In the genomic region with DNA sequence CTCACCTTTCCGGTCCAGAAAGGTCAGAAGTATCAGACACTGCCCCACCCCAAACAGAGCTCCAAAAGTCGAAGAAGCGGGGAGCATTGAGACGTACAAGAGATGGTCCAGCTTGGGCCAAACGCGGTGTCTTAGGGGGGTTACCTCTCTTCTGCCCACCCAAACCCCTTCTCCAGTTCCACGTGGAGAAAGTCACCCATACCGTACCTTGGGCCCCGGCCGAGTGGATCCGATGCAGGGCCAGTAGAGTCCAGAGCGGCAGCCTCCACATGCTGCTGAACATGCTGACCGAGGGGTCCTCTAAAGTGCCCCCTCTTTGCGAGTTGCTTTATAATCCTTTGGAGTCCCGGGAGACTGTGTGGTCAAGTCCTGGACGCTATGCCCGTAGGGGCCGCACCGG, we compare ENCODE assay signal across 9 mouse cellular contexts. TPM values are rescaled to one million over a fixed set of nuclear protein-coding genes. Genes with fewer than 3 reads are reported as not detected.
DNase-seq lines count a peak whose midpoint lies in the region; ATAC-seq lines count a peak whose summit lies in the region.
"Had no signal": no experiment of that assay in that cellular context is flagged by ENCODE, and none has a peak within 500 bp of the region (broad histone marks: within the 10 kb centered on the region; RNA-seq: fewer than 3 reads in every experiment).

No protein-coding gene starts in this region.

- H3K36me3 ChIP-seq in heart, embryonic 16.5 days (ENCODE audit: control insufficient read depth, insufficient read depth): no peaks in the 10 kb centered on the region
- no peaks in the 10 kb centered on the region for H3K36me3 ChIP-seq in embryonic facial prominence, embryonic 13.5 days
- no peaks in the 10 kb centered on the region for H3K36me3 ChIP-seq in hindbrain, embryonic 15.5 days
- H3K36me3 ChIP-seq in midbrain, embryonic 12.5 days: no peaks in the 10 kb centered on the region

- H3K4me1 ChIP-seq in heart, embryonic 16.5 days (ENCODE audit: control insufficient read depth, insufficient read depth, low read length): peaks cover 3% of the 10 kb centered on the region; the same call in 1 of the 2 replicates
- peaks cover 67% of the 10 kb centered on the region for H3K4me1 ChIP-seq in embryonic facial prominence, embryonic 13.5 days
- H3K4me1 ChIP-seq in hindbrain, embryonic 15.5 days (replicated peaks): peaks cover 75% of the 10 kb centered on the region
- H3K4me1 ChIP-seq in midbrain, embryonic 12.5 days: peaks cover 49% of the 10 kb centered on the region

- peak overlapping the region; percentile 77 for H3K4me2 ChIP-seq in heart, embryonic 16.5 days (ENCODE audit: low read depth, low read length)
- H3K4me2 ChIP-seq in embryonic facial prominence, embryonic 13.5 days: peak overlapping the region; percentile 97
- H3K4me2 ChIP-seq in hindbrain, embryonic 15.5 days: peak overlapping the region; percentile 97
- peak overlapping the region; percentile 98 for H3K4me2 ChIP-seq in midbrain, embryonic 12.5 days (replicated peaks)

- DNase-seq in heart, postnatal 4 days: no peak
- DNase-seq in left cerebral cortex, adult 11 months (ENCODE audit: low spot score): no peak
- DNase-seq in adrenal gland, postnatal 4 days (ENCODE audit: low spot score in 2 of 2): no peak
- no peak for DNase-seq in thymus, postnatal 14 days

- no peak for ATAC-seq in heart, embryonic 16.5 days (replicated peaks; ENCODE audit: extremely low read depth, insufficient read depth, low FRiP score)
- ATAC-seq in embryonic facial prominence, embryonic 13.5 days (ENCODE audit: insufficient number of reproducible peaks, insufficient read depth, low FRiP score, low TSS enrichment, low read depth): no peak
- ATAC-seq in hindbrain, embryonic 15.5 days (ENCODE audit: low FRiP score, low read depth): no peak
- ATAC-seq in midbrain, embryonic 12.5 days (ENCODE audit: low FRiP score, low read depth): no peak

- H3K9me3 ChIP-seq in heart, embryonic 16.5 days (replicated peaks; ENCODE audit: control insufficient read depth, low read length): no peaks in the 10 kb centered on the region
- H3K9me3 ChIP-seq in embryonic facial prominence, embryonic 13.5 days: no peaks in the 10 kb centered on the region
- no peaks in the 10 kb centered on the region for H3K9me3 ChIP-seq in hindbrain, embryonic 15.5 days
- H3K9me3 ChIP-seq in midbrain, embryonic 12.5 days: no peaks in the 10 kb centered on the region

- no peak overlapping the region for H3K27ac ChIP-seq in heart, embryonic 16.5 days (ENCODE audit: low read length)
- no peak overlapping the region for H3K27ac ChIP-seq in embryonic facial prominence, embryonic 13.5 days
- H3K27ac ChIP-seq in hindbrain, embryonic 15.5 days (replicated peaks): no peak overlapping the region
- H3K27ac ChIP-seq in midbrain, embryonic 12.5 days (replicated peaks): no peak overlapping the region
- H3K27ac ChIP-seq: macrophage had no signal

- H3K9ac ChIP-seq in heart, embryonic 16.5 days (ENCODE audit: low read length): peak overlapping the region; percentile 77
- H3K9ac ChIP-seq in embryonic facial prominence, embryonic 13.5 days: peak overlapping the region; percentile 83
- peak overlapping the region; percentile 71 for H3K9ac ChIP-seq in hindbrain, embryonic 15.5 days
- peak overlapping the region; percentile 83 for H3K9ac ChIP-seq in midbrain, embryonic 12.5 days (replicated peaks)

- peaks cover 21% of the 10 kb centered on the region for H3K27me3 ChIP-seq in heart, embryonic 16.5 days (ENCODE audit: control insufficient read depth, insufficient read depth, low read length)
- peaks cover 50% of the 10 kb centered on the region for H3K27me3 ChIP-seq in embryonic facial prominence, embryonic 13.5 days
- H3K27me3 ChIP-seq in hindbrain, embryonic 15.5 days: 0 out of 2 replicates have a peak, but pooled peaks cover 4% of the 10 kb centered on the region
- peaks cover 65% of the 10 kb centered on the region for H3K27me3 ChIP-seq in midbrain, embryonic 12.5 days

- H3K4me3 ChIP-seq in heart, embryonic 16.5 days (ENCODE audit: low read length): peak overlapping the region; percentile 66
- H3K4me3 ChIP-seq in embryonic facial prominence, embryonic 13.5 days: peak overlapping the region; percentile 69
- peak overlapping the region; percentile 66 for H3K4me3 ChIP-seq in hindbrain, embryonic 15.5 days
- peak overlapping the region; percentile 69 for H3K4me3 ChIP-seq in midbrain, embryonic 12.5 days

- 3% methylated on average over 19 of the region's 19 CpGs for WGBS in heart, embryonic 16.5 days
- 3% methylated on average over 19 of the region's 19 CpGs for WGBS in embryonic facial prominence, embryonic 13.5 days
- WGBS in hindbrain, embryonic 15.5 days: 2% methylated on average over 19 of the region's 19 CpGs
- 2% methylated on average over 19 of the region's 19 CpGs for WGBS in midbrain, embryonic 12.5 days

RNA-seq across cellular contexts. Expression of gene Sdk2, which starts 1.2 kb away (rescaled TPM):
- polyA plus RNA-seq in heart, embryonic 16.5 days (2015; fragmentation: Nextera tagmentation; extraction: Ambion mirVana): 1.1 and 2.1 TPM in 2 replicates
- total RNA-seq in heart, postnatal 4 days (2021): 1 to 10 TPM; 4.8 to 5.1 TPM
- 3.8 and 4.8 TPM in 2 replicates for polyA plus RNA-seq in embryonic facial prominence, embryonic 13.5 days (2015; fragmentation: Nextera tagmentation; extraction: Ambion mirVana)
- polyA plus RNA-seq in hindbrain, embryonic 15.5 days (2015; fragmentation: Nextera tagmentation; extraction: Ambion mirVana): 4.7 and 4.9 TPM in 2 replicates
- polyA plus RNA-seq in midbrain, embryonic 12.5 days (2016; fragmentation: Nextera tagmentation; extraction: Ambion mirVana): 7.1 and 7.2 TPM in 2 replicates
- total RNA-seq in adrenal gland, postnatal 4 days (2021): 1 to 10 TPM; 6.1 to 9.2 TPM
